Comparison of ENCODE assay signal across 8 mouse cellular contexts in the genomic region with DNA sequence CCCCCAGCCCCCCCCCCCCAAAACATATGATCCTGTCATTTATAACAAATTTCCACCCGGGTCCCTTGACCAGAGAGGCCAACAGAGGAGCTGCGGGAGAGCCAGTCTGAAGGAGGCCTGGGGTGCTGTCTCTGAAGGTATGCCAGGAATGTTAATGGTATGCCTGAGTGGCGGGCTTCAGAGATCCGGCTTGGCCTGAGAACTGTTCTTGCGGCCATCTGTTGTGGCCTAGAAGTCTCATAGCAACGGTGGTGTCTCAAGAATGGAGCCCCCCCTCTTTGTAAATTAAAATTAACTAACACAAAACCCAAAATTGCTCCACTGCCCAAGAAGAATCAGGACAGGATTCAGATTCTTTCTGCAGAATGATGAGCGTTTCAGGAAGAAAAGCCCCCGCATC.
DNase-seq lines count a peak whose midpoint lies in the region; ATAC-seq lines count a peak whose summit lies in the region.

No protein-coding gene starts in this region.

- DNase-seq in cerebellum, adult 9-10 months = peak; percentile 26
- no peak for DNase-seq in cerebellum, adult 11 months
- DNase-seq in cerebellum, postnatal 10 days = peak; percentile 70 to 79
- DNase-seq in heart, postnatal 4 days = peak; percentile 60
- no peak for DNase-seq in layer of hippocampus, postnatal 25 days (ENCODE audit: extremely low spot score in 1 of 2, low spot score in 1 of 2)
- no peak for DNase-seq in T-cell, adult 2 months (ENCODE audit: low spot score)
- no peak for DNase-seq in testis, postnatal 14 days (ENCODE audit: low spot score)

- no peaks in the 10 kb centered on the region for H3K36me3 ChIP-seq in lung, embryonic 15.5 days

- peak overlapping the region; percentile 77 for H3K27ac ChIP-seq in lung, embryonic 15.5 days

- H3K4me2 ChIP-seq in lung, embryonic 15.5 days = peak overlapping the region; percentile 29; the same call in 1 of the 2 replicates

- WGBS in lung, embryonic 15.5 days = 14% methylated on average over 8 of the region's 8 CpGs

- no peak overlapping the region for H3K4me3 ChIP-seq in lung, embryonic 15.5 days

- H3K4me1 ChIP-seq in lung, embryonic 15.5 days = peaks cover 46% of the 10 kb centered on the region

- no peaks in the 10 kb centered on the region for H3K9me3 ChIP-seq in lung, embryonic 15.5 days

- H3K9ac ChIP-seq in lung, embryonic 15.5 days = no peak overlapping the region

- peak; percentile 61; the same call in 1 of the 2 replicates for ATAC-seq in lung, embryonic 15.5 days (ENCODE audit: borderline replicate concordance, extremely low read depth, low FRiP score, low TSS enrichment)

- H3K27me3 ChIP-seq in lung, embryonic 15.5 days = peaks cover 3% of the 10 kb centered on the region; the same call in 1 of the 2 replicates

Comparison
In these comparisons a context has a peak if more than half of its experiments do, and no peak if none do; other contexts are left out.
1. DNase-seq: peak in cerebellum, adult 9-10 months (single experiment), cerebellum, postnatal 10 days (2 of 2) and heart, postnatal 4 days (single experiment); none in cerebellum, adult 11 months (single experiment), layer of hippocampus, postnatal 25 days (0 of 2), T-cell, adult 2 months (single experiment) and testis, postnatal 14 days (single experiment).